ENCODE assay signal across 10 mouse cellular contexts in the genomic region with DNA sequence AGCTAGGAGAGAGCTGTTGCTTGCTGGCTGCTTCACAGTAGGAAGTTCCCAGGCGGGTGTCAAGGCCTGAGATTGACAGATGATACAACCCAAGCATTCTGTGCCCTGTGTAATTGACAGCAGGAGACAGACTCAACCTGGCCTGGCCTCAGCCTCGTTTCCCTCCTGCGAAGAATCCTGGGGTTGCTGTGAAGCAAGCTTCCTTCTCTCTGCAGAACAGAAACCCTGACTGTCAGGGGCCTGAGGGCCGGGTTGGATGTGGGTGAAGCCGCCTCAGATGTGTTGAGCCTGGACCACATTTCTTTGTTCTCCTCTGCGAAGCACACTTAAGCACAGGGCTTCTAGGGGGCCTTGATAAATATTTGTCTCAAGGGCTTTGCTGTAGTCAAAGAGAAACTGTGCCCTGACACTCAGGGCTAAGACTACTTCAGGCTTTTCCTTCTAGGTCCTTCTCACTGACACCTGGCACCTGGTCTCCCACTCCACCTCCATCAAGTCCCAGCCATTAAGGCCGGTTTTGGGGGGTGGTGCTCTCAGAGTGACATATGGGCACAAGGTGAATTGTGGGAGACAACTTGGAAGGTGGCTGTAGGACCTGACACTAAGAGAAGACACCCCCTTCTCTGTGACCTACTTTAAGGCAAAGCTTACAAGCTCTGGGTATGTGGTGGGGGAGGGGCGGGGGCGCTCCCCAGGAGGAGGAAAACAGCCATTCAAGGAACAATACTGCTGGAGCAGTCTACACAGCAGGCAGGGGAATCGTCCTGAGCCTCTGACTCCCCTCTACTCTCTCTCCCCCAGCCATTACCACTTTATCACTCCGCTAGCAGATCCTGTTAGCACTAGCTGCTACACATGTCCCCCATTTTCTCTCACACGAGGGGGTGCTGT.
DNase-seq lines count a peak whose midpoint lies in the region; ATAC-seq and TF ChIP-seq lines count a peak whose summit lies in the region.
"Had no signal": no experiment of that assay in that cellular context is flagged by ENCODE, and none has a peak within 500 bp of the region (broad histone marks: within the 10 kb centered on the region; RNA-seq: fewer than 3 reads in every experiment).

No protein-coding gene starts in this region.

- peak; percentile 81 for ATAC-seq in lung, embryonic 16.5 days (ENCODE audit: low read depth)
- peak; percentile 54 for ATAC-seq in liver, embryonic 14.5 days (ENCODE audit: insufficient read depth)

- peak; percentile 17 for DNase-seq in embryo, embryonic 11 days
- no peak for DNase-seq in embryo, embryonic 10 days (ENCODE audit: low spot score)
- DNase-seq in lung, postnatal 14 days: no peak
- peak in 1 of 3 experiments; percentile 13 for DNase-seq in liver, embryonic 14.5 days (ENCODE audit: low read depth in 3 of 3, low spot score in 3 of 3)
- peak; percentile 84 for DNase-seq in thymus, postnatal 14 days
- DNase-seq in layer of hippocampus, adult 18-20 months (ENCODE audit: low spot score in 2 of 2): no peak
- no peak for DNase-seq in right cerebral cortex, adult 18-20 months
- DNase-seq: gastrocnemius, adult 2 months had no signal

- 33% methylated on average over 10 of the region's 12 CpGs for WGBS in lung, embryonic 16.5 days
- WGBS in liver, embryonic 14.5 days (ENCODE audit: insufficient replicate concordance): 38% methylated on average over 12 of the region's 12 CpGs

- H3K36me3 ChIP-seq in lung, embryonic 16.5 days (ENCODE audit: control insufficient read depth, insufficient read depth, low read length): no peaks in the 10 kb centered on the region
- no peaks in the 10 kb centered on the region for H3K36me3 ChIP-seq in liver, embryonic 14.5 days (replicated peaks; ENCODE audit: control insufficient read depth, insufficient read depth, low read depth)
- H3K36me3 ChIP-seq: midbrain, embryonic 12.5 days had no signal

- H3K4me1 ChIP-seq in lung, embryonic 16.5 days (replicated peaks; ENCODE audit: control insufficient read depth, insufficient read depth, low read length): peaks cover 25% of the 10 kb centered on the region
- H3K4me1 ChIP-seq in liver, embryonic 14.5 days (replicated peaks; ENCODE audit: control insufficient read depth in 2 of 2, insufficient read depth in 2 of 2, low read length in 1 of 2): peaks cover 38 to 59% of the 10 kb centered on the region in 2 experiments

- H3K4me2 ChIP-seq in lung, embryonic 16.5 days (ENCODE audit: low read depth, low read length): no peak overlapping the region
- peak overlapping the region; percentile 44 for H3K4me2 ChIP-seq in liver, embryonic 14.5 days (ENCODE audit: low read depth)
- H3K4me2 ChIP-seq: midbrain, embryonic 12.5 days had no signal

- H3K9me3 ChIP-seq in lung, embryonic 16.5 days (ENCODE audit: control insufficient read depth, low read length): no peaks in the 10 kb centered on the region
- H3K9me3 ChIP-seq in liver, embryonic 14.5 days (ENCODE audit: control insufficient read depth, low read length): no peaks in the 10 kb centered on the region
- H3K9me3 ChIP-seq: midbrain, embryonic 12.5 days had no signal

- TF ChIP-seq CTCF in liver, embryonic 14.5 days (IDR thresholded peaks at IDR 0.05; ENCODE audit: low read depth): no peak

- H3K27me3 ChIP-seq in lung, embryonic 16.5 days (ENCODE audit: control insufficient read depth, insufficient read depth, low read depth, low read length): no peaks in the 10 kb centered on the region
- H3K27me3 ChIP-seq in liver, embryonic 14.5 days (ENCODE audit: control insufficient read depth, insufficient read depth, low read length): no peaks in the 10 kb centered on the region

- peak overlapping the region; percentile 65 for H3K27ac ChIP-seq in lung, embryonic 16.5 days (ENCODE audit: low read length)
- H3K27ac ChIP-seq in liver, embryonic 14.5 days: peak overlapping the region; percentile 49
- H3K27ac ChIP-seq: gastrocnemius, adult 2 months; midbrain, embryonic 12.5 days had no signal

- peak overlapping the region; percentile 5; the same call in 1 of the 2 replicates for H3K9ac ChIP-seq in lung, embryonic 16.5 days (ENCODE audit: low read length)
- peak overlapping the region; percentile 29 for H3K9ac ChIP-seq in liver, embryonic 14.5 days (replicated peaks)
- H3K9ac ChIP-seq: midbrain, embryonic 12.5 days had no signal

- no peak overlapping the region for H3K4me3 ChIP-seq in lung, embryonic 16.5 days (ENCODE audit: low read length)
- H3K4me3 ChIP-seq in liver, embryonic 14.5 days (ENCODE audit: insufficient read depth in 1 of 2, low read depth in 2 of 2, low read length in 2 of 2): no peak overlapping the region
- H3K4me3 ChIP-seq: gastrocnemius, adult 2 months; midbrain, embryonic 12.5 days had no signal

- no peak for TF ChIP-seq EP300 in liver, embryonic 14.5 days (IDR thresholded peaks at IDR 0.05; ENCODE audit: low read depth)

Comparison
In these comparisons a context has a peak if more than half of its experiments do, and no peak if none do; other contexts are left out.
1. DNase-seq: peak in embryo, embryonic 11 days (single experiment) and thymus, postnatal 14 days (single experiment); none in embryo, embryonic 10 days (single experiment), lung, postnatal 14 days (single experiment), layer of hippocampus, adult 18-20 months (0 of 2) and right cerebral cortex, adult 18-20 months (single experiment).